Mouse (Mus musculus) mouse embryonic stem cell (cell line): ENCODE results near the gene Pcgf1.

ENCODE experiments used
- in situ Hi-C, 2 experiments: fragments of 300-500 bp; cut with MboI; formaldehyde crosslinking; loops; 1 replicate in 1 of 2; 3 replicates in 1 of 2; pipeline ENCODE4 v1.14.3; 2019 to 2020; ENCODE audit warnings: low sequenced_read_pairs in 2 of 2, low pct_unique_long_range_greater_than_20kb in 1 of 2, mixed read lengths in 1 of 2; ENCODE audit not compliant: unreplicated experiment in 1 of 2

The Pcgf1 gene

GRCm38 (mm10) chr6:83087926-83088260 is 10.2 kb downstream of the Pcgf1 start:
- in situ Hi-C loops: no loop called here

- in situ Hi-C loops: no loop called here
These were observed 14.9 kb downstream of the Pcgf1 start for GRCm38 (mm10) chr6:83092416-83093127.

- in situ Hi-C loops: no loop called here
These were observed 18.3 kb downstream of the Pcgf1 start for GRCm38 (mm10) chr6:83095968-83096367.

GRCm38 (mm10) chr6:83098411-83098810 is 20.7 kb downstream of the Pcgf1 start:
- in situ Hi-C loops: no loop called here

- in situ Hi-C loops: loop anchor here in 1 of 2 experiments (5.0 kb wide), 1 partner anchor 94 kb away; no protein-coding TSS in a partner anchor
These were observed 23.6 kb downstream of the Pcgf1 start, which contains the start of the genes Ccdc142 and Gm42688 for GRCm38 (mm10) chr6:83101316-83101687. Gene Ccdc142 (plus strand): TSS chr6:83101601. Gene Gm42688 (plus strand): TSS chr6:83101617.

GRCm38 (mm10) chr6:83101688-83102556 is 24.3 kb downstream of the Pcgf1 start:
- in situ Hi-C loops: loop anchor here in 1 of 2 experiments (5.0 kb wide), 1 partner anchor 95 kb away; no protein-coding TSS in a partner anchor

- in situ Hi-C loops: loop anchor here in 1 of 2 experiments (5.0 kb wide), 1 partner anchor 96 kb away; no protein-coding TSS in a partner anchor
These were observed 25.5 kb downstream of the Pcgf1 start for GRCm38 (mm10) chr6:83103130-83103650.

GRCm38 (mm10) chr6:83104158-83104557 is 26.5 kb downstream of the Pcgf1 start:
- in situ Hi-C loops: loop anchor here in 1 of 2 experiments (5.0 kb wide), 1 partner anchor 97 kb away; no protein-coding TSS in a partner anchor

GRCm38 (mm10) chr6:83107566-83108400 is 30.1 kb downstream of the Pcgf1 start:
- in situ Hi-C loops: no loop called here

- in situ Hi-C loops: no loop called here
These were observed 31.3 kb downstream of the Pcgf1 start, which contains the start of gene Mrpl53 for GRCm38 (mm10) chr6:83108762-83109668. Gene Mrpl53 (plus strand): TSS chr6:83109040.

- in situ Hi-C loops: no loop called here
These were observed 34.0 kb downstream of the Pcgf1 start for GRCm38 (mm10) chr6:83111510-83112136.

- in situ Hi-C loops: no loop called here
These were observed 37.5 kb downstream of the Pcgf1 start, which contains the start of gene Mogs for GRCm38 (mm10) chr6:83115011-83115671. Gene Mogs (plus strand): TSS chr6:83115496.

- in situ Hi-C loops: no loop called here
These were observed 38.2 kb downstream of the Pcgf1 start for GRCm38 (mm10) chr6:83115682-83116372.

- in situ Hi-C loops: no loop called here
These were observed 38.9 kb downstream of the Pcgf1 start for GRCm38 (mm10) chr6:83116373-83117164.

- in situ Hi-C loops: no loop called here
These were observed 39.4 kb downstream of the Pcgf1 start for GRCm38 (mm10) chr6:83117165-83117438.
